Comparison of ENCODE assay signal across 8 mouse cellular contexts in genomic region chr1:162570260-162570748, GRCm38 (mm10). TPM values are rescaled to one million over a fixed set of nuclear protein-coding genes. Genes with fewer than 3 reads are reported as not detected.
DNase-seq lines count a peak whose midpoint lies in the region; ATAC-seq lines count a peak whose summit lies in the region.

Vamp4 (plus strand) TSS chr1:162570515.

- intact Hi-C loops in left cerebral cortex, postnatal 14 days (cut with DNase I), result no loop called here

- DNase-seq in adipocyte (ENCODE audit: low spot score), result peak; percentile 84
- DNase-seq in embryo, embryonic 10 days (ENCODE audit: low spot score), result peak; percentile 98
- peak; percentile 92 for DNase-seq in gastrocnemius, postnatal 10 days
- peak; percentile 89 to 94 for DNase-seq in left cerebral cortex, postnatal 14 days (ENCODE audit: low spot score in 2 of 2)
- DNase-seq in mesoderm, embryonic 11.5 days (ENCODE audit: low read depth, low spot score), result peak; percentile 98
- DNase-seq in right cerebral cortex, postnatal 36 days (ENCODE audit: low spot score in 2 of 2), result peak; percentile 84 to 87
- peak; percentile 96 for DNase-seq in yolk sac, embryonic 10.5 days (ENCODE audit: low spot score)

- ATAC-seq in inflammation-experienced regulatory T-cells, adult 6 months, result peak; percentile 81

RNA-seq across cellular contexts. Expression of gene Vamp4, which starts in this region (rescaled TPM):
- total RNA-seq in gastrocnemius, postnatal 10 days (2021), result 10 to 100 TPM; 18.5 to 22.3 TPM
- polyA plus RNA-seq in inflammation-experienced regulatory T-cells, adult 6 months (2017; shearing (Covaris generic)), result 100 to 1,000 TPM in 2 of 3 experiments, 10 to 100 TPM in 1; 93.6 to 112 (median 104) TPM
- total RNA-seq in left cerebral cortex, postnatal 14 days (2021), result 10 to 100 TPM; 97.6 to 98.3 TPM

Comparison
In these comparisons a context has a peak if more than half of its experiments do, and no peak if none do; other contexts are left out.
1. Peak in every context shown above with its lines: DNase-seq and ATAC-seq.
2. RNA of gene Vamp4 (total RNA-seq): 97.6 to 98.3 TPM in left cerebral cortex, postnatal 14 days; 18.5 to 22.3 TPM in gastrocnemius, postnatal 10 days; every median in the first group is over 4 times any median in the second.